Mouse (Mus musculus) E14TG2a.4 (cell line): ENCODE data around the gene Peg12.
A peak's percentile ranks its signal among the peaks of the same experiment; 100 is the strongest.

Source experiments
- H3K27me3 ChIP-seq: 2 replicates; pipeline ENCODE4 v1.6.1; 2014; ENCODE audit warnings: low read length, control low read depth; ENCODE audit not compliant: insufficient read depth
- H3K36me3 ChIP-seq: 2 replicates; pipeline ENCODE4 v1.6.1; 2014; ENCODE audit warnings: low read length, control low read depth; ENCODE audit not compliant: insufficient read depth
- H3K4me1 ChIP-seq: replicated peaks from 2 replicates; pipeline ENCODE4 v1.6.1; 2014; ENCODE audit warnings: low read depth, low read length, control low read depth
- H3K4me3 ChIP-seq: replicated peaks from 2 replicates; pipeline ENCODE4 v1.5.1; 2014; ENCODE audit warnings: mild to moderate bottlenecking, low read length
- H3K9me3 ChIP-seq: 2 replicates; pipeline ENCODE4 v1.6.1; 2014; ENCODE audit warnings: low read length, control low read depth
- CTCF ChIP-seq: conservative IDR thresholded peaks from 2 replicates; pipeline ENCODE4 v1.5.1; 2014; ENCODE audit warnings: low read length
- NANOG ChIP-seq: IDR thresholded peaks from 2 replicates; pipeline ENCODE4 v1.6.1; 2014; ENCODE audit warnings: borderline replicate concordance, low read length, mixed read lengths
- POU5F1 ChIP-seq: IDR thresholded peaks from 2 replicates; pipeline ENCODE4 v1.6.1; 2014; ENCODE audit warnings: low read length, borderline replicate concordance

The Peg12 gene

GRCm38 (mm10) chr7:62463878-62464755 lies at the start of gene Peg12:
Gene Peg12 (minus strand): TSS chr7:62464510.
- H3K36me3 ChIP-seq = no peaks in the 10 kb centered on the region
- peaks cover 56% of the 10 kb centered on the region for H3K27me3 ChIP-seq
- no peaks in the 10 kb centered on the region for H3K9me3 ChIP-seq
- H3K4me3 ChIP-seq = peak within 1 kb of the TSS; percentile 84
- H3K4me1 ChIP-seq = peaks cover 25% of the 10 kb centered on the region
- TF ChIP-seq NANOG (no peak), CTCF (peak; percentile 67)

- H3K4me1 ChIP-seq = peaks cover 12% of the 10 kb centered on the region
- H3K36me3 ChIP-seq = no peaks in the 10 kb centered on the region
- no peak for TF ChIP-seq CTCF
- peak; percentile 78; the same call in 1 of the 2 replicates for TF ChIP-seq POU5F1
- peak; percentile 75 for TF ChIP-seq NANOG
- no peak overlapping the region for H3K4me3 ChIP-seq
- H3K27me3 ChIP-seq = peaks cover 52% of the 10 kb centered on the region
- peaks cover 38% of the 10 kb centered on the region for H3K9me3 ChIP-seq
These were observed 21.8 kb upstream of the Peg12 start for GRCm38 (mm10) chr7:62486139-62486538.

GRCm38 (mm10) chr7:62463007-62463877 lies 1.1 kb downstream of the Peg12 start:
- Histone ChIP-seq H3K4me3 (peak overlapping the region; percentile 84), H3K36me3 (no peaks in the 10 kb centered on the region), H3K4me1 (peaks cover 25% of the 10 kb centered on the region), H3K27me3 (peaks cover 59% of the 10 kb centered on the region), H3K9me3 (no peaks in the 10 kb centered on the region)
- TF ChIP-seq CTCF (no peak), POU5F1 (no peak)

GRCm38 (mm10) chr7:62462229-62463006 lies 1.9 kb downstream of the Peg12 start:
- H3K36me3 ChIP-seq = no peaks in the 10 kb centered on the region
- no peak for TF ChIP-seq CTCF
- no peak for TF ChIP-seq POU5F1
- no peak for TF ChIP-seq NANOG
- peak overlapping the region; percentile 84 for H3K4me3 ChIP-seq
- peaks cover 66% of the 10 kb centered on the region for H3K27me3 ChIP-seq
- no peaks in the 10 kb centered on the region for H3K9me3 ChIP-seq
- H3K4me1 ChIP-seq = peaks cover 25% of the 10 kb centered on the region

GRCm38 (mm10) chr7:62452353-62452752 lies 12.0 kb downstream of the Peg12 start:
- Histone ChIP-seq H3K4me3 (no peak overlapping the region), H3K9me3 (peaks cover 17% of the 10 kb centered on the region), H3K4me1 (no peaks in the 10 kb centered on the region), H3K36me3 (no peaks in the 10 kb centered on the region), H3K27me3 (peaks cover 73% of the 10 kb centered on the region)
- TF ChIP-seq POU5F1 = peak; percentile 71; the same call in 1 of the 2 replicates
- TF ChIP-seq CTCF = no peak
- TF ChIP-seq NANOG = peak; percentile 79; the same call in 1 of the 2 replicates

GRCm38 (mm10) chr7:62445431-62446165 lies 18.7 kb downstream of the Peg12 start:
- H3K4me3 ChIP-seq = no peak overlapping the region
- H3K27me3 ChIP-seq = peaks cover 60% of the 10 kb centered on the region
- H3K4me1 ChIP-seq = no peaks in the 10 kb centered on the region
- H3K9me3 ChIP-seq = 0 out of 2 replicates have a peak, but pooled peaks cover 4% of the 10 kb centered on the region
- H3K36me3 ChIP-seq = no peaks in the 10 kb centered on the region
- no peak for TF ChIP-seq POU5F1

GRCm38 (mm10) chr7:62436394-62436793 lies 27.9 kb downstream of the Peg12 start:
- TF ChIP-seq POU5F1 = no peak
- peak; percentile 39 for TF ChIP-seq CTCF
- no peak for TF ChIP-seq NANOG
- no peak overlapping the region for H3K4me3 ChIP-seq
- 0 out of 2 replicates have a peak, but pooled peaks cover 2% of the 10 kb centered on the region for H3K4me1 ChIP-seq
- peaks cover 31% of the 10 kb centered on the region for H3K27me3 ChIP-seq
- no peaks in the 10 kb centered on the region for H3K36me3 ChIP-seq
- H3K9me3 ChIP-seq = no peaks in the 10 kb centered on the region
